Mouse (Mus musculus) left cerebral cortex, adult 2 months (tissue): Measurements from ENCODE around the gene Lpgat1. TPM values are rescaled to one million over a fixed set of nuclear protein-coding genes. Genes with fewer than 3 reads are reported as not detected.
A peak's percentile ranks its signal among the peaks of the same experiment; 100 is the strongest.

ENCODE experiments used
- DNase-seq, 2 experiments: peaks; one replicate each; pipeline ENCODE4 v3.0.0; 2021 to 2022; ENCODE audit warnings: low spot score in 2 of 2, mixed read lengths in 1 of 2; ENCODE audit errors: extremely low spot score in 1 of 2
- H3K27ac ChIP-seq: fragments of 200-600 bp; 2 replicates; pipeline ENCODE4 v1.8.1; 2022
- H3K4me3 ChIP-seq: fragments of 200-600 bp; 2 replicates; pipeline ENCODE4 v1.8.1; 2022
- CTCF ChIP-seq: fragments of 200-600 bp; IDR thresholded peaks from 2 replicates; pipeline ENCODE4 v1.8.1; 2022; ENCODE audit warnings: antibody characterized with exemption, mild to moderate bottlenecking, moderate library complexity
- intact Hi-C: fragments of 180-260 bp; cut with DNase I; formaldehyde crosslinking; loops from one replicate; pipeline ENCODE4 v1.15.1; 2025
- long read RNA-seq, 2 experiments: library from polyadenylated mRNA; stranded (forward); transcript quantifications; one replicate each; pipeline ENCODE4 v2.0.0; 2021; ENCODE audit warnings: borderline mapping rate in 2 of 2
- total RNA-seq, 2 experiments: library from RNA; stranded (reverse); gene quantifications; 2 replicates each; pipeline ENCODE4 v1.2.3; 2021

Lpgat1 gene
- 100 to 1,000 TPM; 189 to 194 TPM for total RNA-seq
- long read RNA-seq, experiment 1, full-length matches to known transcripts = 16 of 92 reads
- long read RNA-seq, experiment 1, partial matches to known transcripts = 68 of 92 reads
- long read RNA-seq, experiment 1, other reads (novel, unspliced or antisense) = 8 of 92 reads
- long read RNA-seq, experiment 2, full-length matches to known transcripts = 23 of 87 reads
- long read RNA-seq, experiment 2, partial matches to known transcripts = 8 of 87 reads
- long read RNA-seq, experiment 2, other reads (novel, unspliced or antisense) = 56 of 87 reads

GRCm38 (mm10) chr1:191717601-191718498 is at the start of gene Lpgat1:
Lpgat1 (plus strand) TSS chr1:191717834.
- DNase-seq = peak; percentile 65 to 68
- H3K27ac ChIP-seq = peak within 1 kb of the TSS; percentile 95
- peak; percentile 22 for TF ChIP-seq CTCF
- peak within 1 kb of the TSS; percentile 92 for H3K4me3 ChIP-seq
- intact Hi-C loops = loop anchor here (1.0 to 10.0 kb wide), 4 partner anchors 106 to 691 kb away; partner anchors contain the start of genes Flvcr1 and Slc30a1

- Histone ChIP-seq H3K4me3 (no peak overlapping the region), H3K27ac (no peak overlapping the region)
- intact Hi-C loops = no loop called here
- no peak for TF ChIP-seq CTCF
- no peak for DNase-seq
Measured at GRCm38 (mm10) chr1:191668030-191668429, 49.6 kb upstream of the Lpgat1 start.

GRCm38 (mm10) chr1:191674071-191674470 is 43.6 kb upstream of the Lpgat1 start:
- DNase-seq = no peak
- intact Hi-C loops = no loop called here

GRCm38 (mm10) chr1:191681633-191682032 is 36.0 kb upstream of the Lpgat1 start:
- intact Hi-C loops = no loop called here
- DNase-seq = no peak
- no peak for TF ChIP-seq CTCF
- Histone ChIP-seq H3K27ac (no peak overlapping the region), H3K4me3 (no peak overlapping the region)

More at GRCm38 (mm10) chr1:191674071-191674470, 43.6 kb upstream of the Lpgat1 start:
- Histone ChIP-seq H3K4me3 (no peak overlapping the region), H3K27ac (no peak overlapping the region)
- TF ChIP-seq CTCF = no peak

- TF ChIP-seq CTCF = no peak
- no peak for DNase-seq
- intact Hi-C loops = no loop called here
- Histone ChIP-seq H3K27ac (no peak overlapping the region), H3K4me3 (no peak overlapping the region)
Measured at GRCm38 (mm10) chr1:191687531-191687930, 30.1 kb upstream of the Lpgat1 start.

- H3K27ac ChIP-seq = no peak overlapping the region
- no peak for TF ChIP-seq CTCF
- intact Hi-C loops = no loop called here
- no peak overlapping the region for H3K4me3 ChIP-seq
- DNase-seq = no peak
Measured at GRCm38 (mm10) chr1:191693231-191693630, 24.4 kb upstream of the Lpgat1 start.

- TF ChIP-seq CTCF = no peak
- intact Hi-C loops = no loop called here
- Histone ChIP-seq H3K4me3 (no peak overlapping the region), H3K27ac (no peak overlapping the region)
- DNase-seq = no peak
Measured at GRCm38 (mm10) chr1:191698253-191698795, 19.3 kb upstream of the Lpgat1 start.

- TF ChIP-seq CTCF = no peak
- Histone ChIP-seq H3K27ac (no peak overlapping the region), H3K4me3 (no peak overlapping the region)
- no peak for DNase-seq
- intact Hi-C loops = no loop called here
Measured at GRCm38 (mm10) chr1:191704535-191704934, 13.1 kb upstream of the Lpgat1 start.

GRCm38 (mm10) chr1:191706541-191707078 is 11.0 kb upstream of the Lpgat1 start:
- DNase-seq = no peak
- intact Hi-C loops = no loop called here
- TF ChIP-seq CTCF = no peak
- Histone ChIP-seq H3K4me3 (no peak overlapping the region), H3K27ac (no peak overlapping the region)

GRCm38 (mm10) chr1:191709811-191710210 is 7.8 kb upstream of the Lpgat1 start:
- no peak for TF ChIP-seq CTCF
- intact Hi-C loops = loop anchor here (10.0 kb wide), 1 partner anchor 315 kb away; no protein-coding TSS in a partner anchor
- no peak overlapping the region for H3K4me3 ChIP-seq

GRCm38 (mm10) chr1:191712224-191712838 is 5.3 kb upstream of the Lpgat1 start:
- DNase-seq = no peak
- intact Hi-C loops = loop anchor here (10.0 kb wide), 1 partner anchor 318 kb away; no protein-coding TSS in a partner anchor
- no peak overlapping the region for H3K4me3 ChIP-seq
- no peak overlapping the region for H3K27ac ChIP-seq
- no peak for TF ChIP-seq CTCF

More at GRCm38 (mm10) chr1:191709811-191710210, 7.8 kb upstream of the Lpgat1 start:
- no peak for DNase-seq
- no peak overlapping the region for H3K27ac ChIP-seq
